Mouse (Mus musculus) forebrain, embryonic 11.5 days (tissue): ENCODE results near the gene Dydc2. TPM values are rescaled to one million over a fixed set of nuclear protein-coding genes. Genes with fewer than 3 reads are reported as not detected.
"Not testable (repeated sequence)": the region's sequence is repeated elsewhere in the genome, so short reads cannot be mapped to it uniquely, and the experiment has no call there.

Experiments used
- ATAC-seq: fragments of 200-750 bp; cut with Nextera tagmentation; replicated peaks from 2 replicates; pipeline ENCODE4 v1.8.0; 2017; ENCODE audit warnings: moderate TSS enrichment; ENCODE audit not compliant: low FRiP score
- DNase-seq: peaks from one replicate; pipeline ENCODE4 v3.0.0-alpha.2; 2017; ENCODE audit warnings: low spot score
- H3K27ac ChIP-seq: fragments of 300-500 bp; sonication (generic); 2 replicates; pipeline ENCODE4 v1.5.1; 2014; ENCODE audit warnings: low read depth, low read length
- H3K27me3 ChIP-seq: fragments of 300-500 bp; sonication (generic); 2 replicates; pipeline ENCODE4 v1.6.1; 2014; ENCODE audit warnings: mild to moderate bottlenecking, low read length, mixed read lengths; ENCODE audit not compliant: control insufficient read depth, insufficient read depth
- H3K36me3 ChIP-seq: fragments of 300-500 bp; sonication (generic); 2 replicates; pipeline ENCODE4 v1.6.1; 2014; ENCODE audit warnings: mild to moderate bottlenecking, low read length, moderate library complexity, mixed read lengths; ENCODE audit not compliant: control insufficient read depth, insufficient read depth
- H3K4me1 ChIP-seq: fragments of 300-500 bp; sonication (generic); replicated peaks from 2 replicates; pipeline ENCODE4 v1.6.1; 2014; ENCODE audit warnings: low read length, mixed read lengths; ENCODE audit not compliant: control insufficient read depth, insufficient read depth
- H3K4me2 ChIP-seq: fragments of 300-500 bp; sonication (generic); 2 replicates; pipeline ENCODE4 v1.6.1; 2014; ENCODE audit warnings: low read depth, mild to moderate bottlenecking, low read length, moderate library complexity, mixed read lengths; ENCODE audit not compliant: severe bottlenecking
- H3K4me3 ChIP-seq: fragments of 300-500 bp; sonication (generic); 2 replicates; pipeline ENCODE4 v1.5.1; 2014; ENCODE audit warnings: low read depth, low read length
- H3K9ac ChIP-seq: fragments of 300-500 bp; sonication (generic); 2 replicates; pipeline ENCODE4 v1.6.1; 2014; ENCODE audit warnings: low read length
- H3K9me3 ChIP-seq: fragments of 300-500 bp; sonication (generic); 2 replicates; pipeline ENCODE4 v1.6.1; 2016; ENCODE audit warnings: low read length, mixed read lengths; ENCODE audit not compliant: control insufficient read depth
- WGBS: fragments of 180-500 bp; shearing (Covaris S2); extraction: QIAGEN DNeasy Blood & Tissue Kit; methylation state at CpG from one replicate; pipeline ENCODE4 v1.1.7; 2014; 5-methylcytosine and 5-hydroxymethylcytosine counted together
- polyA plus RNA-seq: library from polyadenylated mRNA; unstranded; fragments of >200 nt; fragmentation: Nextera tagmentation; extraction: Ambion mirVana; gene quantifications from 2 replicates; pipeline ENCODE4 v1.2.1, GENCODE M21; 2014

Dydc2 gene
- polyA plus RNA-seq, 1 experiment from 2014 or later = 0.24 TPM

GRCm38 (mm10) chr14:41065168-41065567 is 3.8 kb downstream of the Dydc2 start:
- no peak overlapping the region for H3K27ac ChIP-seq
- no peaks in the 10 kb centered on the region for H3K4me1 ChIP-seq
- no peaks in the 10 kb centered on the region for H3K36me3 ChIP-seq
- no peak overlapping the region for H3K4me3 ChIP-seq
- H3K9me3 ChIP-seq = no peaks in the 10 kb centered on the region
- DNase-seq (no peak), ATAC-seq (no peak)
- H3K4me2 ChIP-seq = no peak overlapping the region
- 72% methylated on average over 2 of the region's 2 CpGs for WGBS
- H3K9ac ChIP-seq = no peak overlapping the region
- no peaks in the 10 kb centered on the region for H3K27me3 ChIP-seq

GRCm38 (mm10) chr14:41053190-41053589 is 15.8 kb downstream of the Dydc2 start:
- not testable (repeated sequence) for ATAC-seq, H3K27me3 ChIP-seq, H3K4me2 ChIP-seq, H3K9me3 ChIP-seq, DNase-seq, H3K9ac ChIP-seq, H3K4me1 ChIP-seq, H3K27ac ChIP-seq, H3K36me3 ChIP-seq, H3K4me3 ChIP-seq
- WGBS = 90% methylated on average over 3 of the region's 4 CpGs

GRCm38 (mm10) chr14:41052481-41052880 is 16.5 kb downstream of the Dydc2 start:
- Histone ChIP-seq H3K27me3 (no peaks in the 10 kb centered on the region), H3K4me1 (no peaks in the 10 kb centered on the region), H3K4me2 (no peak overlapping the region), H3K9ac (no peak overlapping the region), H3K36me3 (no peaks in the 10 kb centered on the region), H3K4me3 (no peak overlapping the region), H3K27ac (no peak overlapping the region), H3K9me3 (no peaks in the 10 kb centered on the region)
- WGBS = 77% methylated on average over 5 of the region's 5 CpGs
- no peak for ATAC-seq
- no peak for DNase-seq

- WGBS = 81% methylated on average over 6 of the region's 6 CpGs
- H3K4me2 ChIP-seq = no peak overlapping the region
- ATAC-seq (no peak), DNase-seq (no peak)
- H3K9ac ChIP-seq = no peak overlapping the region
- H3K4me3 ChIP-seq = no peak overlapping the region
- H3K9me3 ChIP-seq = no peaks in the 10 kb centered on the region
- H3K27ac ChIP-seq = no peak overlapping the region
- no peaks in the 10 kb centered on the region for H3K4me1 ChIP-seq
- H3K27me3 ChIP-seq = no peaks in the 10 kb centered on the region
- no peaks in the 10 kb centered on the region for H3K36me3 ChIP-seq
Observed at GRCm38 (mm10) chr14:41050471-41050870, 18.5 kb downstream of the Dydc2 start.

- H3K9me3 ChIP-seq = no peaks in the 10 kb centered on the region
- no peak for ATAC-seq
- WGBS = 75% methylated on average over 2 of the region's 2 CpGs
Observed at GRCm38 (mm10) chr14:41047402-41047801, 21.6 kb downstream of the Dydc2 start.

GRCm38 (mm10) chr14:41035146-41035798 is 33.7 kb downstream of the Dydc2 start:
- no peaks in the 10 kb centered on the region for H3K36me3 ChIP-seq
- no peaks in the 10 kb centered on the region for H3K27me3 ChIP-seq
- ATAC-seq = peak; percentile 63
- H3K27ac ChIP-seq = no peak overlapping the region
- no peak overlapping the region for H3K9ac ChIP-seq
- WGBS = 42% methylated on average over 6 of the region's 6 CpGs
- H3K4me1 ChIP-seq = no peaks in the 10 kb centered on the region
- peak; percentile 77 for DNase-seq
- H3K4me3 ChIP-seq = no peak overlapping the region
- no peak overlapping the region for H3K4me2 ChIP-seq
- no peaks in the 10 kb centered on the region for H3K9me3 ChIP-seq

More at GRCm38 (mm10) chr14:41047402-41047801, 21.6 kb downstream of the Dydc2 start:
- no peak overlapping the region for H3K27ac ChIP-seq
- no peak overlapping the region for H3K9ac ChIP-seq
- no peak for DNase-seq
- H3K4me2 ChIP-seq = no peak overlapping the region
- H3K27me3 ChIP-seq = no peaks in the 10 kb centered on the region
- H3K36me3 ChIP-seq = no peaks in the 10 kb centered on the region
- H3K4me3 ChIP-seq = no peak overlapping the region
- no peaks in the 10 kb centered on the region for H3K4me1 ChIP-seq

GRCm38 (mm10) chr14:41033135-41034110 is 35.6 kb downstream of the Dydc2 start:
- no peaks in the 10 kb centered on the region for H3K4me1 ChIP-seq
- DNase-seq (peak; percentile 85), ATAC-seq (0 out of 2 replicates have a peak, but pooled peaks have one; percentile 43)
- H3K9me3 ChIP-seq = no peaks in the 10 kb centered on the region
- H3K36me3 ChIP-seq = no peaks in the 10 kb centered on the region
- WGBS = 57% methylated on average over 13 of the region's 13 CpGs
- no peak overlapping the region for H3K27ac ChIP-seq
- H3K4me2 ChIP-seq = no peak overlapping the region
- no peak overlapping the region for H3K4me3 ChIP-seq
- H3K9ac ChIP-seq = no peak overlapping the region
- no peaks in the 10 kb centered on the region for H3K27me3 ChIP-seq

GRCm38 (mm10) chr14:41030989-41031513 is 38.0 kb downstream of the Dydc2 start:
- no peak overlapping the region for H3K4me3 ChIP-seq
- H3K27me3 ChIP-seq = no peaks in the 10 kb centered on the region

More at GRCm38 (mm10) chr14:41030989-41031513, 38.0 kb downstream of the Dydc2 start:
- no peaks in the 10 kb centered on the region for H3K9me3 ChIP-seq
- DNase-seq (no peak), ATAC-seq (no peak)
- no peak overlapping the region for H3K4me2 ChIP-seq
- H3K27ac ChIP-seq = no peak overlapping the region
- H3K9ac ChIP-seq = no peak overlapping the region
- 91% methylated on average over 6 of the region's 6 CpGs for WGBS
- H3K4me1 ChIP-seq = no peaks in the 10 kb centered on the region
- H3K36me3 ChIP-seq = no peaks in the 10 kb centered on the region
